Mouse (Mus musculus) forebrain, embryonic 14.5 days (tissue): ENCODE results near the gene Fzr1. TPM values are rescaled to one million over a fixed set of nuclear protein-coding genes. Genes with fewer than 3 reads are reported as not detected.

Experiments
- ATAC-seq: fragments of 200-750 bp; cut with Nextera tagmentation; 2 replicates; pipeline ENCODE4 v1.8.0; 2017; ENCODE audit warnings: mild to moderate bottlenecking, moderate library complexity
- DNase-seq: peaks from one replicate; pipeline ENCODE4 v3.0.0-alpha.2; 2015; ENCODE audit warnings: low spot score
- H3K27ac ChIP-seq: fragments of 300-500 bp; sonication (generic); 2 replicates; pipeline ENCODE4 v1.5.1; 2014; ENCODE audit warnings: low read depth, mild to moderate bottlenecking, control low read depth, low read length, moderate library complexity
- H3K27me3 ChIP-seq: fragments of 300-500 bp; sonication (generic); replicated peaks from 2 replicates; pipeline ENCODE4 v1.6.1; 2014; ENCODE audit warnings: low read length, control low read depth, mixed read lengths; ENCODE audit not compliant: control insufficient read depth, insufficient read depth
- H3K36me3 ChIP-seq: fragments of 300-500 bp; sonication (generic); 2 replicates; pipeline ENCODE4 v1.6.1; 2014; ENCODE audit warnings: low read length, control low read depth; ENCODE audit not compliant: control insufficient read depth, insufficient read depth
- H3K4me1 ChIP-seq: fragments of 300-500 bp; sonication (generic); 2 replicates; pipeline ENCODE4 v1.6.1; 2014; ENCODE audit warnings: antibody characterized with exemption, low read length, control low read depth; ENCODE audit not compliant: control insufficient read depth, insufficient read depth
- H3K4me2 ChIP-seq: fragments of 300-500 bp; sonication (generic); 2 replicates; pipeline ENCODE4 v1.6.1; 2014; ENCODE audit warnings: mild to moderate bottlenecking, control low read depth, low read length
- H3K4me3 ChIP-seq: fragments of 300-500 bp; sonication (generic); 2 replicates; pipeline ENCODE4 v1.5.1; 2014; ENCODE audit warnings: low read depth, low read length, control low read depth
- H3K9ac ChIP-seq: fragments of 300-500 bp; sonication (generic); 2 replicates; pipeline ENCODE4 v1.6.1; 2014; ENCODE audit warnings: mild to moderate bottlenecking, low read length, control low read depth, moderate library complexity
- H3K9me3 ChIP-seq: fragments of 300-500 bp; sonication (generic); replicated peaks from 2 replicates; pipeline ENCODE4 v1.6.1; 2016; ENCODE audit warnings: low read length, control low read depth, mixed read lengths; ENCODE audit not compliant: control insufficient read depth
- WGBS: fragments of 180-500 bp; shearing (Covaris S2); extraction: QIAGEN DNeasy Blood & Tissue Kit; methylation state at CpG from one replicate; pipeline ENCODE4 v1.1.7; 2014; 5-methylcytosine and 5-hydroxymethylcytosine counted together
- polyA plus RNA-seq: library from polyadenylated mRNA; unstranded; fragments of >200 nt; fragmentation: Nextera tagmentation; extraction: Ambion mirVana; gene quantifications from 2 replicates; pipeline ENCODE4 v1.2.1, GENCODE M21; 2014

Fzr1 gene
- polyA plus RNA-seq, result 101 and 109 TPM in 2 replicates

GRCm38 (mm10) chr10:81377793-81378552 lies at the start of gene Fzr1:
Gene Fzr1 (minus strand): TSS chr10:81378516.
- Histone ChIP-seq H3K36me3 (peaks cover 26% of the 10 kb centered on the region), H3K27me3 (no peaks in the 10 kb centered on the region), H3K9ac (peak within 1 kb of the TSS; percentile 94), H3K4me1 (peaks cover 18% of the 10 kb centered on the region), H3K27ac (peak within 1 kb of the TSS; percentile 76), H3K4me3 (peak within 1 kb of the TSS; percentile 78), H3K9me3 (no peaks in the 10 kb centered on the region), H3K4me2 (peak within 1 kb of the TSS; percentile 91)
- DNase-seq (no peak), ATAC-seq (peak; percentile 77)
- WGBS, result under 1% methylated on average over 53 of the region's 59 CpGs

- 77% methylated on average over 8 of the region's 8 CpGs for WGBS
These were observed 49.6 kb upstream of the Fzr1 start for GRCm38 (mm10) chr10:81427804-81428506.

GRCm38 (mm10) chr10:81427327-81427726 lies 49.0 kb upstream of the Fzr1 start:
- WGBS, result 33% methylated on average over 3 of the region's 3 CpGs
- Histone ChIP-seq H3K4me1 (peaks cover 23% of the 10 kb centered on the region), H3K9me3 (no peaks in the 10 kb centered on the region), H3K9ac (peak overlapping the region; percentile 58; the same call in 1 of the 2 replicates), H3K4me3 (peak overlapping the region; percentile 37), H3K36me3 (no peaks in the 10 kb centered on the region), H3K4me2 (peak overlapping the region; percentile 71), H3K27me3 (0 out of 2 replicates have a peak, but pooled peaks cover 8% of the 10 kb centered on the region), H3K27ac (no peak overlapping the region)
- no peak for ATAC-seq
- DNase-seq, result no peak

More at GRCm38 (mm10) chr10:81427804-81428506, 49.6 kb upstream of the Fzr1 start:
- Histone ChIP-seq H3K27me3 (0 out of 2 replicates have a peak, but pooled peaks cover 8% of the 10 kb centered on the region), H3K4me1 (peaks cover 27% of the 10 kb centered on the region), H3K4me3 (no peak overlapping the region), H3K9ac (no peak overlapping the region), H3K27ac (no peak overlapping the region), H3K36me3 (no peaks in the 10 kb centered on the region), H3K4me2 (no peak overlapping the region), H3K9me3 (no peaks in the 10 kb centered on the region)
- no peak for ATAC-seq
- DNase-seq, result no peak

GRCm38 (mm10) chr10:81426897-81427296 lies 48.6 kb upstream of the Fzr1 start:
- WGBS, result 1% methylated on average over 36 of the region's 38 CpGs
- H3K4me1 ChIP-seq, result peaks cover 23% of the 10 kb centered on the region

DNA sequence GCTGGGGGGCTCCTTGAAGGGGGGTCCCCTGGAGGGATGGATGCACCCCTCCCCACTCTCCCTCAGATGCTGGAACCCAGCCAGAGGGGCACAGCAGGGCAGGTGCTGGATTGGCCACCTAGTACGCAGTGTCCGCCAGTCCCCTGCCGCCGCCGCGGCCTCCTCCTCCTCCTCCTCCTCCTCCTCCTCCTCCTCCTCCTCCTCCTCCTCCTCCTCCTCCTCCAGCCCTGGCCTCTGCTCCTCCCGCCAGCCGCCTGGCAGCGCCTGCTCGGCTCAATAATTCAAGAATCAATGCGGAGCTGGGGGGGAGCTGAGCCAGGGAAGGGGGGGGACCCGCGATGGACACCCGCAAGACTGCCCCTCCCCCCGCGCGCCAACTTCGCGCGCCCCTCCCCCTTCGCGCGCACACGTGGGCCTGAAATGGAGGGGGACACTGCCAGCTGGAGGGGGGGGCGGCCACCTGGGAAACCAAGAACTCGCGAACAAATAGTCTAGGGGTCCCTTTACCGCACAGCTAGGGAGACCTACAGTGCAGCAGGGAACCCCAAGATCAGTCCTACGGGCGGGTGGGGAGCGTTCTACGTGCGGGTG lies 47.9 kb upstream of the Fzr1 start:
- Histone ChIP-seq H3K27me3 (0 out of 2 replicates have a peak, but pooled peaks cover 8% of the 10 kb centered on the region), H3K9me3 (no peaks in the 10 kb centered on the region), H3K27ac (peak overlapping the region; percentile 40; the same call in 1 of the 2 replicates), H3K9ac (peak overlapping the region; percentile 58), H3K4me3 (peak overlapping the region; percentile 37), H3K4me1 (peaks cover 22% of the 10 kb centered on the region), H3K4me2 (peak overlapping the region; percentile 71), H3K36me3 (no peaks in the 10 kb centered on the region)
- peak; percentile 59 for DNase-seq
- WGBS, result 0% methylated on average over 18 of the region's 33 CpGs
- ATAC-seq, result no peak

More at GRCm38 (mm10) chr10:81426897-81427296, 48.6 kb upstream of the Fzr1 start:
- ATAC-seq (no peak), DNase-seq (no peak)
- H3K9me3 ChIP-seq, result no peaks in the 10 kb centered on the region
- H3K36me3 ChIP-seq, result no peaks in the 10 kb centered on the region
- peak overlapping the region; percentile 58 for H3K9ac ChIP-seq
- 0 out of 2 replicates have a peak, but pooled peaks cover 8% of the 10 kb centered on the region for H3K27me3 ChIP-seq
- H3K4me2 ChIP-seq, result peak overlapping the region; percentile 71
- H3K27ac ChIP-seq, result peak overlapping the region; percentile 9; the same call in 1 of the 2 replicates
- H3K4me3 ChIP-seq, result peak overlapping the region; percentile 37

- Histone ChIP-seq H3K4me1 (peaks cover 19% of the 10 kb centered on the region), H3K9me3 (no peaks in the 10 kb centered on the region), H3K36me3 (peaks cover 2% of the 10 kb centered on the region; the same call in 1 of the 2 replicates), H3K4me2 (peak overlapping the region; percentile 71), H3K27me3 (0 out of 2 replicates have a peak, but pooled peaks cover 8% of the 10 kb centered on the region), H3K27ac (peak overlapping the region; percentile 40), H3K9ac (peak overlapping the region; percentile 30), H3K4me3 (0 out of 2 replicates have a peak overlapping the region, but pooled peaks have one; percentile 37)
- WGBS, result 34% methylated on average over 10 of the region's 10 CpGs
- DNase-seq (no peak), ATAC-seq (no peak)
These were observed 47.0 kb upstream of the Fzr1 start for GRCm38 (mm10) chr10:81425236-81425850.

DNA sequence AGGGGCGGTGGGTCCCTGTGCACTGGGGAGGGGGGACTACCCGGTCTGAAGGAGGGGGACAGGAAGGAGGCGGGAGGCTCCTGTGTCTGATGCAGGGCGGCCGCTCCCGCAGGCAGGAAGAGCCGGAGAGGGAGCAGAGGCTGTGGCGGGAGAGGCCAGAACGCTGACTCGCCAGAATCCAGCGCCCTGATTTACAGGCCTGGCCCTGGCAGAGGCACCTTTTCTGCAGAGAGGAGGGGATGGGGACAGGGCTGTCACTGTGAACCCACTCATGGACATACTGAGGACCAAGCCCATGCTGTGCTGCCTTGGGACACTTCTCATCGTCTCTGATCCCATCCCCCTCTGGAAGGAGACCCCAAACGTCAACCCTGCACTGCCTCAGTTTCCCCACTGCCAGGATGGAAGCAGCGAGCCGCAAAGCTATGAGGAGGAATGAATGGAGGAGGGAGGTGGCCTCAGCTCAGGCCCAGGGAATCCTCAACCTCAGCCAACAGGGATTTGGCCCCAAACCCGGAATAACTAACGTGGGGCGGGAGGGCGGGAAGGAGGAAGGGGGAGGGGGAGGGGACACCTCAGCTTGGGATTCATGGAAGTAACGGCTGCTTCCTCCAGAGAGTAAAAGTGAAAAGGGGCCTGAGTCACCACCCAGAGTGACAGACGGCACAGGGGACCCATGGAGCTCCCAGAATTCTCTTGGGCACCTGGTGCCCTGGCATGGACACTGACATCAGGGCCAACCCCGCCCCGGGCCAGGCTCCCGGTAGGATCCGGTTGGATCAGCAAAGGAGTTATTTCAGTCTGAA lies 46.1 kb upstream of the Fzr1 start:
- peak overlapping the region; percentile 71 for H3K4me2 ChIP-seq
- H3K9me3 ChIP-seq, result no peaks in the 10 kb centered on the region
- H3K4me1 ChIP-seq, result peaks cover 17% of the 10 kb centered on the region
- 0 out of 2 replicates have a peak, but pooled peaks cover 8% of the 10 kb centered on the region for H3K27me3 ChIP-seq
- H3K4me3 ChIP-seq, result no peak overlapping the region
- H3K27ac ChIP-seq, result peak overlapping the region; percentile 60
- DNase-seq, result peak; percentile 63
- WGBS, result 5% methylated on average over 24 of the region's 25 CpGs
- peak overlapping the region; percentile 30 for H3K9ac ChIP-seq
- 0 out of 2 replicates have a peak, but pooled peaks have one; percentile 18 for ATAC-seq
- peaks cover 10% of the 10 kb centered on the region for H3K36me3 ChIP-seq
